Mouse (Mus musculus) myocyte (in vitro differentiated cells): ENCODE measurements around the gene Susd1.

ENCODE experiments used
- CEBPB ChIP-seq: IDR thresholded peaks from 2 replicates; pipeline ENCODE4 v1.6.1; 2011; ENCODE audit warnings: mild to moderate bottlenecking, moderate library complexity; ENCODE audit not compliant: poor library complexity, insufficient read depth, severe bottlenecking
- E2F4 ChIP-seq: IDR thresholded peaks from one replicate; pipeline ENCODE4 v1.6.1; 2011; ENCODE audit warnings: mild to moderate bottlenecking, control low read depth, moderate library complexity; ENCODE audit not compliant: insufficient read depth
- MAX ChIP-seq: IDR thresholded peaks from one replicate; pipeline ENCODE4 v1.6.1; 2011; ENCODE audit warnings: low read depth, mild to moderate bottlenecking, control low read depth
- POLR2A ChIP-seq: IDR thresholded peaks from one replicate; pipeline ENCODE4 v1.6.1; 2011; ENCODE audit warnings: low read depth, mild to moderate bottlenecking, control low read depth, moderate library complexity; ENCODE audit not compliant: insufficient read length
- TCF12 ChIP-seq: IDR thresholded peaks from one replicate; pipeline ENCODE4 v1.6.1; 2011; ENCODE audit warnings: mild to moderate bottlenecking, control low read depth; ENCODE audit not compliant: poor library complexity, insufficient read depth, severe bottlenecking

GRCm38 (mm10) chr4:59400931-59401330, 37.5 kb downstream of the Susd1 start:
- TF ChIP-seq CEBPB, result no peak
- no peak for TF ChIP-seq TCF12
- TF ChIP-seq MAX, result no peak
- no peak for TF ChIP-seq POLR2A
- TF ChIP-seq E2F4, result no peak
